Mouse (Mus musculus) layer of hippocampus, adult 11-12 months (tissue): Measurements from ENCODE around the gene Unc80.

Source experiments
- DNase-seq: peaks from one replicate; pipeline ENCODE4 v3.0.0; 2022; ENCODE audit warnings: low spot score

The Unc80 gene

DNA sequence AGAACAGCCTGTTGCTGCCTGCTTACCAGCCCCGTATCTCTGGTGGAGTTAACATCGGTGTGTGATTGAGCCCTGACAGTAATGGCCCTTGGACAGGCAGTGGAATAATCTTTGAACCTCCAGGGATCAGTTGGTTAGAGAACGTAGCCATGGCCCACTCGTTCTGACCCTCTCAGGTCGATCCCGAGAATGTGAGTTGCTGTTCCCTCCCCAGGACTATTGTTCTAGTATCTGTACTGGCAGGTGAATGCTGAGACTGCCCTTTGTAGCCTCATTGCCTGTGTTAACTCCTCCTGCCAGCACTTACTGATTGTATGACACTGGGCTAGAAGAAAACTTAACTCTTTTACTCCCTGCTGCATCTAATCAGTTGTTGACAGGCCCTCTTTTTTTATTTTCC lies 236.4 kb downstream of the Unc80 start:
- no peak for DNase-seq

DNA sequence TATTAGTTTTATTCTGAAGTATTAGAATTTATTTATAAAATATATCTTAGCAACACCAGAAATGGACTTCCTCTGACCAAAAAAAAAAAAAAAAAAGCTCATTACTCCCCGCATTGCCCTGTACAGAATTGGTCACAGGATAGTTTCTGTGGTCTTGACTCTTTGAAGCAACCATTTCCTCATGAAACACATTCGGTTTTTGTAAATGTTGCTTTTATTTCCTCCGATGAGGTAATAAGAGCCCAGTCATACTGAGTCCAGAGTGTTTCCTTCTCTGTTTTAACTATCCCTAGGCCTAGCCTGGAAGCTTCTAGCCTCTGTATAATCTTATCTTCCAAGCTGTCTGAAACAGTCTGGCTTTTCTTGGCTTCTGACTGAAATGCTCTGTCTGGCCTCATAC lies 244.7 kb downstream of the Unc80 start:
- no peak for DNase-seq

DNA sequence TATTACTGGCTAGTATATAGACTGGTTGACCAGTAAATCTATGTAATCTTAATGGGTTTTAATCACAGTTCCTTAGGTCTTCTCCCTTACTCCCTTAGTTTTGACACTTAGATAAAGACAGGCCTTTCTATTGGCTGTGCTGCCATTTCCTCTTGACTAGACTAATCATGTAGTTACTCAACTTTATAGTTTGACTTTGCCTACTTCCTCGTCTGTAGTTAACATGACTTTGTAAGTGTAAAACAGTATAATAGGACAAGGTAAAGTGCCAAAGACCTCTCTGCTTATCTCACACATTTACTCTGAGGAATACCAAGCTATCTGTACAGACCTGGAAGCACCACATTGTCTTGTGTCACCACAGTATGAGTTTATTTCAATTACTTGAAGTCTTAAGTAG lies 262.4 kb downstream of the Unc80 start:
- DNase-seq: no peak
